Mouse (Mus musculus) cerebellum, adult 2 months (tissue): Measurements from ENCODE around the gene Dgkz. TPM values are rescaled to one million over a fixed set of nuclear protein-coding genes. Genes with fewer than 3 reads are reported as not detected.
A peak's percentile ranks its signal among the peaks of the same experiment; 100 is the strongest.

Experiments
- DNase-seq, 2 experiments: peaks; one replicate each; pipeline ENCODE4 v3.0.0; 2021
- H3K27ac ChIP-seq: fragments of 200-500 bp; 2 replicates; pipeline ENCODE4 v1.5.1; 2012; ENCODE audit warnings: low read length, control low read depth, inconsistent platforms; ENCODE audit not compliant: insufficient read depth
- H3K27me3 ChIP-seq: fragments of 200-500 bp; 2 replicates; pipeline ENCODE4 v1.6.1; 2012; ENCODE audit warnings: inconsistent platforms, mild to moderate bottlenecking, low read length, moderate library complexity; ENCODE audit not compliant: control insufficient read depth, insufficient read depth
- H3K4me1 ChIP-seq: fragments of 200-500 bp; 2 replicates; pipeline ENCODE4 v1.6.1; 2011; ENCODE audit warnings: low read length; ENCODE audit not compliant: control insufficient read depth, insufficient read depth
- H3K4me3 ChIP-seq: fragments of 200-500 bp; replicated peaks from 2 replicates; pipeline ENCODE3; 2011; ENCODE audit warnings: mild to moderate bottlenecking, low read depth, low read length, control low read depth; ENCODE audit not compliant: insufficient read depth
- CTCF ChIP-seq: fragments of 200-500 bp; IDR thresholded peaks from 2 replicates; pipeline ENCODE4 v1.5.1; 2011; ENCODE audit warnings: low read depth, mild to moderate bottlenecking, control low read depth, low read length, moderate library complexity, borderline replicate concordance; ENCODE audit not compliant: insufficient read depth
- POLR2A ChIP-seq: fragments of 200-500 bp; IDR thresholded peaks from 2 replicates; pipeline ENCODE4 v1.6.1; 2011; ENCODE audit warnings: low read length, control low read depth, borderline replicate concordance; ENCODE audit not compliant: insufficient read depth
- WGBS: fragments of 180-500 bp; shearing (Covaris S2); methylation state at CpG from one replicate; pipeline ENCODE4 v1.1.7; 2018; 5-methylcytosine and 5-hydroxymethylcytosine counted together
- polyA plus RNA-seq: library from polyadenylated mRNA; depleted of rRNA; stranded (reverse); fragments of >200 nt; gene quantifications from 2 replicates; pipeline ENCODE4 v1.2.3, GENCODE M21; 2012

The Dgkz gene
- polyA plus RNA-seq, 1 experiment, result 716 TPM

DNA sequence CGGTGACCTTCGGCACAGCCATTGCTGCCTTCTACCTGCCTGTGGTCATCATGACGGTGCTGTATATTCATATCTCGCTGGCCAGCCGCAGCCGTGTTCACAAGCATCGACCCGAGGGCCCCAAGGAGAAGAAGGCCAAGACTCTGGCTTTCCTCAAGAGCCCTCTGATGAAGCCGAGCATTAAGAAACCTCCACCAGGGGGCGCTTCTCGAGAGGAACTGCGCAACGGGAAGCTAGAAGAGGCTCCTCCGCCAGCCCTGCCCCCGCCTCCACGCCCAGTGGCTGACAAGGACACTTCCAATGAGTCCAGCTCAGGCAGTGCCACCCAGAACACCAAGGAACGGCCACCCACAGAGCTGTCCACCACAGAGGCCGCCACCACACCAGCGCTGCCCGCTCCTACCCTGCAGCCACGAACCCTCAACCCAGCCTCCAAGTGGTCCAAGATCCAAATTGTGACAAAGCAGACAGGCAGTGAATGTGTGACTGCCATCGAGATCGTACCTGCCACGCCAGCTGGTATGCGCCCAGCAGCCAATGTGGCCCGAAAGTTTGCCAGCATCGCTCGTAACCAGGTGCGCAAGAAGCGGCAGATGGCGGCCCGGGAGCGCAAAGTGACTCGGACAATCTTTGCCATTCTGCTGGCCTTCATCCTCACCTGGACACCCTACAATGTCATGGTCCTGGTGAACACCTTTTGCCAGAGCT, 47.7 kb downstream of the Dgkz start:
- WGBS, result 26% methylated on average over 34 of the region's 34 CpGs
- DNase-seq, result peak; percentile 81 to 85
- Histone ChIP-seq H3K27me3 (no peaks in the 10 kb centered on the region; the same call in 1 of the 2 replicates), H3K4me3 (peak overlapping the region; percentile 35), H3K27ac (no peak overlapping the region), H3K4me1 (peaks cover 35% of the 10 kb centered on the region)
- peak; percentile 60; the same call in 1 of the 2 replicates for TF ChIP-seq CTCF
- no peak for TF ChIP-seq POLR2A

DNA sequence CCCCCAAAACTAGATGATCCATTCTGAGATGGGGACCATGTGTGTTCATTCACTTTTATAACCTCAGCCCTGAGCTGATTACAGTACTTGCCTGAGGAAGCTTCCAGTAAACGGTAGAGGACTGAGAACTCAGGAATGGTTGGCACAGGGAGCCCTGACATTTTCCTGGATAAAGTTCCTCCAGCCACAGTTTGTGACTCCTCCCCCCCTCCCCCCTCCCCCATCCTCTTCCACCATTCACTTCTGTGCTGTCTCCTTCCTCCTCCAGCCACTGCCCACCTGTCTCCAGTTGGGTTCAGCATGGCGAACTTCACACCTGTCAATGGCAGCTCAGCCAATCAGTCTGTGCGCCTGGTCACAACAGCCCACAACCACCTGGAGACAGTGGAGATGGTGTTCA, 48.7 kb downstream of the Dgkz start, which contains the start of gene Chrm4:
Chrm4 (plus strand) TSS at position 301 of the 400 bp plus-strand sequence.
- 79% methylated on average over 3 of the region's 3 CpGs for WGBS
- DNase-seq, result no peak
- TF ChIP-seq POLR2A (no peak), CTCF (no peak)
- Histone ChIP-seq H3K4me1 (peaks cover 30% of the 10 kb centered on the region), H3K4me3 (peak within 1 kb of the TSS; percentile 35), H3K27me3 (peaks cover 3% of the 10 kb centered on the region; the same call in 1 of the 2 replicates), H3K27ac (no peak within 1 kb of the TSS)

DNA sequence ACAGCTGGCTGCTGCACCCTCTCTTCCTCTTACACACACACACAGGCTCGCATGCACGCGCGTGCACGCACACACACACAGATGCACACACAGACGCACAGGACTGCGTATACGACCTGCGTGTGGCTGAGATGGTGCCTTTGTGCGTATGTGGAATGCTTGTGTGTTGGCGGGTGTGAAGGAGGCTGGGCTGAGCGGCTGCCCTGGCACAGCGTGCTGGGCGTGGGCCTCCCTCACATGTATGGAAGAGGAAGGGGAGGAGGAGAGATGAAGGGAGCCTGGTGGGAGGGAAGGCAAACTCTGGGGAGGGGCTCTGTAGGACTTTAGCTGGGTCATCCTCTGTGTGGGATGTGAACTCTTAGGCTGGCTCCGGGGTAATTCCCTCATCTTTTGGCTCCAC, 50.2 kb downstream of the Dgkz start:
- H3K4me1 ChIP-seq, result peaks cover 20% of the 10 kb centered on the region
- 84% methylated on average over 15 of the region's 15 CpGs for WGBS
- peak in 1 of 2 experiments; percentile 11 for DNase-seq
- no peak overlapping the region for H3K27ac ChIP-seq
- peaks cover 4% of the 10 kb centered on the region; the same call in 1 of the 2 replicates for H3K27me3 ChIP-seq
- no peak overlapping the region for H3K4me3 ChIP-seq
- TF ChIP-seq POLR2A (no peak), CTCF (no peak)

DNA sequence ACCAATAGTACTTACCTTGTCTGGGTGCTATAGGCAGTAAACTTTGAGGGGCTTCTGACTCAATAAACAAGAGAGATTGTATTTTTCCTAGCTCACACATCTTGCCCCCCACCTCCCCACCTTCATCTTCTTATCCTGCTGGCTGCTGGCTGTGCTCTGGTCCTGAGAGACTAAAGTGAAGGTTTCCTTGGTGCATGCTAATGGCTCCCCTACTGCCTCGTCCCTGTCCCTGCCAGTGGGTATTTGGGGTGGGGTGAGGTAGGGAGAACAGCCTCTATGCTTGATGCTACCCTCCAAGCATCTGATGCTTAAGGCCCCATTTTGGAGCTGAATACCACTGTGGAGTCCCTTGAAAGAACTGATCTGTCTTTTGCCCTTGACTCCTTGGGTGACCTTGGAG, 50.9 kb downstream of the Dgkz start:
- Histone ChIP-seq H3K4me3 (no peak overlapping the region), H3K27ac (no peak overlapping the region)

DNA sequence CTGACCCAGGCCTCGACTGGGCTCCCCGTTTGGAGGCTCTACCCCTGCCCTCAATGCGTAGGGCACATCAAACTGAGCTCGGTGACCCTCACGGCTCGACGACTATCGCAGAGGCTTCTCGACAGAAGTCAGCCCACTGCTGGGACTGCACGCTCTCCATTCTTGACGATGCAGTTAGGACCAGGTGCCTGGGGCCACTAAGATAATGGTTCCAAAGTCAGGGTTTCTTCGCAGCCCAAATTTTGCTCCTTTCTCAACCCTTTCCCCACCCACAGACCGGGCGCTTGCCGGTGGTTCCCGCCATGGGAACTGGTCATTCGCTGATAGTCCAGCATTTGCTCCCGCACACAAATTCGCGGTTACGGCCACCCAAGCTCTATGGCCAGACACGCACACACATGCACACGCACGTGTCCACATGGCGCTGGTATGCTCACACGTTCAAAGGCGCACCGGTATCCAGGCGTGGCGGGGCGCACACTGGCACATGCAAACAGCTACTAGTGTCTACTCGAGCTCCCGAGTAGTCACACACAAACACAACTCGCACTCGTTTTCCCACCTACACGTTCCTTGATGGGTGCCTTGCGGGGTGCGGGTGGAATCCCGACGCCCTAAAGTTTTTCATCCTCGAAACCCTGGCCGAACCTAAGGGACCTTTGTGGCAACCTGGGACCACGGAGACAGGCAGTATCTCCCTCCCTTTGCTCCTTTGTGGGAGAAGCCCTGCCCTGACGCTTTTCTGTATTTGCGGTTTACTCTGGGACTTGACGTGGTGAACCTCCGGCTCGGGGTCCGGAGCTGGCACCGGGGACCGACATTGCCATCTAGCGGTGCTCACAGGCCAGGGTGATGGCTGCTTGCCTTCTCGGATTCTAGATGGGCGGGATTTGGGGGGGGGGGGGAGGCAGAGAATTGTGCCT, 52.0 kb downstream of the Dgkz start:
- Histone ChIP-seq H3K4me1 (peaks cover 10% of the 10 kb centered on the region), H3K27ac (no peak overlapping the region), H3K27me3 (peaks cover 4% of the 10 kb centered on the region; the same call in 1 of the 2 replicates), H3K4me3 (peak overlapping the region; percentile 52)
- DNase-seq, result peak; percentile 71 to 78
- TF ChIP-seq POLR2A (no peak), CTCF (peak; percentile 80)
- 7% methylated on average over 54 of the region's 54 CpGs for WGBS

More for the DNA sequence above, 50.9 kb downstream of the Dgkz start:
- no peak for DNase-seq
- H3K4me1 ChIP-seq, result peaks cover 18% of the 10 kb centered on the region
- TF ChIP-seq POLR2A (no peak), CTCF (no peak)
- H3K27me3 ChIP-seq, result peaks cover 4% of the 10 kb centered on the region; the same call in 1 of the 2 replicates
- 88% methylated on average over 1 of the region's 1 CpGs for WGBS

DNA sequence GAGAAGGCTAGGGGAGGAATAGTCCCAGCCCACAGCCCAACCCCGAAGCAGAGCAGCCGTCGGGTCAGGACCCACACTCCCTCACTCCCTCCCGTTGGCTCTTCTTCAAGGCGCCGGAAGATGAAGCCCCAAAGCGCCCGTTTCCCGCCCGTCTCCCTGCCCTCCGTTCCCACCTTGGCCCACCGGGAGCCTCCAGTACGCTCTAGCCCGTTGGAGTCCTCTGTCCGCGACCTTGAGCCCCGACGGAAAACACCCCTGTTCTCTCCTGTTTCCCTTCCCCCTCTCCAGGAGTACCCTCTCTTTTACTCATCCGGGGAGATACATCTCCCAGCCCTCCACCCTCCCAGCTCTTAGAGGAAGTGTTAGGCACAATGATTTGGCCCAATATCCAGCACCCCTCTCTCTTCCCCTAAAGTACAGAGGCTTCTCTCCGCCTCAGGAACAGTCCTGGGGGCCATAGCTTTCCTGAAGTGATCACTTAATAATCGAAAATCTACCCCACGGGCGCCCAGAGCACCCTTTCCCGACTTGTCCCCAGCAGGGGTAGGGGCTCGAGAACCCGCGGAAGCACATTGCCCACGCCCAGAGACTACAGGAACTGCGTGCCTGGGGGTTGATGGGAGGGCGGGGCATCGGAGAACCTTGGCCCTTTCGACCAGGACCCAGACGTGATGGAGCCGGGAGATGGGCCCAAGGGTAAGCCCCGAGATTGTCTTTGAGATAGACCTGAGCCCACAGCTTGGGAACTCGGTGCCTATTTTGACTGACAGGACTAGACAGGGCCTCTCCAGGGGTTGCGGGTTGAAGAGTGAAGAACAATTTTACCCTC, 52.9 kb downstream of the Dgkz start:
- 8% methylated on average over 37 of the region's 37 CpGs for WGBS
- Histone ChIP-seq H3K27ac (no peak overlapping the region), H3K4me3 (no peak overlapping the region), H3K4me1 (peaks cover 3% of the 10 kb centered on the region; the same call in 1 of the 2 replicates), H3K27me3 (peaks cover 4% of the 10 kb centered on the region; the same call in 1 of the 2 replicates)
- no peak for TF ChIP-seq POLR2A
- TF ChIP-seq CTCF, result no peak
- no peak for DNase-seq

DNA sequence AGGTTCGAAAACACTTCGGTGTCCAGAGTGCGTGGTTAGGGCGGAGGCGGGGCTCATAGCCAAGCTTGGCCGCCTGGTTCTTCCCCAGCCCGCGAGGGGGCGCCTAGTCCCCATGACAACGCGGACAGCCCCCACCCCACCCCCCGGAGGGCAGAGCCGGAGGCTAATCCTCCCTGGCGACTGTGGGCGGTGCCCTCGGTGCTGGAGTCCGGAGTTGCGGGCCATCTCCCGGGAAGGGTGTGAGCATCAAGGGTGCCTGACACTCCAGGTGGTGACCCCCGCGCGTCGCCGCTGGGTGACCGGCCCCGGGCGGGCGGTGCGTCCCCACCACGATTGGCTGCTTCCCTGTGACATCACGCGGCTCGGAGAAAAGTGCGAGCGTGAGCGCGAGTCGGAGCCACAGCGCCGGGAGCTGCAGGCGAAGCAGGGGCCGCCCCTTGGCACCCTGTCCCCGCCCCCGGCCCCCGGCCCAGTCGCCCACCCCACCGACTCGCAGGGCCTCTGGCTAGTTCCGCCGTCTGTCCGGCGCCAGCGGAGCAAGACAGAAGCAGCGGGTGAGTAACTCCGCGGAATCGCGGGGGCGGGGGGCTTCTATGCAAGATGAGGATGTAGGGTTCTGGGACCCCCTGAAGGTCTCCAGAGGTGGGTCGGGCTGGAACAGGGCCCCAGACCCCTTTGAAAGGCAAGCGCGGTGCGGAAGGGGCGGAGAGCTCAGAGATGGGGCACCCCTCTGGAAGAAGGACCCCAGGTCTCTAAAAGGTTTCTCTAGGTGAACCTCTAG, 53.7 kb downstream of the Dgkz start:
- peak in 1 of 2 experiments; percentile 53 for DNase-seq
- Histone ChIP-seq H3K27ac (no peak overlapping the region), H3K4me1 (peaks cover 3% of the 10 kb centered on the region; the same call in 1 of the 2 replicates), H3K4me3 (peak overlapping the region; percentile 6), H3K27me3 (peaks cover 4% of the 10 kb centered on the region; the same call in 1 of the 2 replicates)
- TF ChIP-seq POLR2A (no peak), CTCF (peak; percentile 30; the same call in 1 of the 2 replicates)
- 1% methylated on average over 63 of the region's 64 CpGs for WGBS
